Mouse (Mus musculus): ENCODE results near the gene Zfp428. TPM values are rescaled to one million over a fixed set of nuclear protein-coding genes. Genes with fewer than 3 reads are reported as not detected.

Zfp428 gene
- polyA plus RNA-seq, 1 experiment from 2014 or later: 170 TPM

DNA sequence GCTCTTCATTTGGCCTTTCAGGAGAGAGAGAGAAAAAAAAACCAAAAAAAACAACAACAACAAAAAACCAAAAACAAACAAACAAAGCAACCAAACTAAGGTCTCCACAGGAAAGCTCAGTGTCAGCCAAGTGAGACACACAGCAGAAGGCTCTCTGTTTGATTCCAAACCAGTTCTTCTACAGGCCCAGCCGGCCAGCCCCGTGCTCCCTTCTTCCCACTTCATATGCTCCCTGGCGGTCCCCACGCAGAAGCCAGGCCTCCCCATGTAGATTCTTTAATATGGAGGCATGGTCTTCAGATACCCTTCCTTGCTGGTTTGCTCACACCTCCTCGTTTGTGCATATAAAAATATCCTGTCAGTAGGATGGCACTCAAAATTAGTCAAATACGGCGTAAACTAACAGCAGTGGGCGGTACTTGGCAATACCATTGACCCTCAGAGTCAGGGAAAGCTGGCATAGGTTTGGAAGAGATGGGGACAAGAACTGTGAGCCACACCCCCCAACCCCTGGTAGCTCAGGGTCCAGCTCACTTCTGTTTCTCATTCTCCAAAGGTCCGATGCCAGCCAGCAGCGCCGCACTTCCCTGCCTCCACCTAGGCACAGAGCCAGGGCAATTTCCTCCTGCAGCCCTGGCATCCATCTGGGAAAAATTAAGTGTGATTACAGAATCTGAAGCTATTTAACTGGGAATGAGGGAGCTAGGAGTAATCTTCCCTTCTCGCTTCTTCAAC, 19.0 kb downstream of the Zfp428 start:
- no peaks in the 10 kb centered on the region for H3K36me3 ChIP-seq (replicated peaks)
- 87% methylated on average over 12 of the region's 12 CpGs for WGBS
- no peak for ATAC-seq (ENCODE audit: low FRiP score)

DNA sequence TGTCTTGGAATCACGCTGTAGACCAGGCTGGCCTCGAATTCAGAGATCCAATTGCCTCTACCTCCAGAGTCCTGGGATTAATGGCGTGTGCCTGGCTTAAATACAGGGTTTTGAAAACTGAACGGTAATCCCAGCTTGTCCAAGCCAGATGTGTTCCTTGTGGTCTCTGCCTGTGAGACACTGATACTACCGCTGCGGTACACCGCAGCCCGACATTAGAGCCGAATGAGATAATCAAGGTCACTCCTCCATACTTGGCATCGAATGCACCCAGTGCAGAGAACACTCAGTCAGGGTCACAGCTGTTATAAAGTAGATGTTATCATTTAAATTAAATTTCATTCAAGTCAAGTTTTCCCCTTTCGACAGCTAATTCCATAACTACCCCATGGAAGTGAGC, 22.1 kb downstream of the Zfp428 start:
- WGBS: 93% methylated on average over 11 of the region's 11 CpGs
- no peak overlapping the region for H3K27ac ChIP-seq
- peaks cover 8% of the 10 kb centered on the region for H3K36me3 ChIP-seq (replicated peaks)
- H3K27me3 ChIP-seq: peaks cover 15% of the 10 kb centered on the region
- no peak overlapping the region for H3K4me2 ChIP-seq
- no peaks in the 10 kb centered on the region for H3K9me3 ChIP-seq
- no peak overlapping the region for H3K4me3 ChIP-seq (replicated peaks)
- H3K4me1 ChIP-seq: peaks cover 35% of the 10 kb centered on the region
- H3K9ac ChIP-seq: no peak overlapping the region
- ATAC-seq (ENCODE audit: low FRiP score): no peak

More for the DNA sequence above, 19.0 kb downstream of the Zfp428 start:
- no peaks in the 10 kb centered on the region for H3K9me3 ChIP-seq
- no peak overlapping the region for H3K27ac ChIP-seq
- H3K4me1 ChIP-seq: peaks cover 9% of the 10 kb centered on the region
- H3K27me3 ChIP-seq: no peaks in the 10 kb centered on the region; the same call in 1 of the 2 replicates
- no peak overlapping the region for H3K4me2 ChIP-seq
- no peak overlapping the region for H3K9ac ChIP-seq
- H3K4me3 ChIP-seq (replicated peaks): no peak overlapping the region

DNA sequence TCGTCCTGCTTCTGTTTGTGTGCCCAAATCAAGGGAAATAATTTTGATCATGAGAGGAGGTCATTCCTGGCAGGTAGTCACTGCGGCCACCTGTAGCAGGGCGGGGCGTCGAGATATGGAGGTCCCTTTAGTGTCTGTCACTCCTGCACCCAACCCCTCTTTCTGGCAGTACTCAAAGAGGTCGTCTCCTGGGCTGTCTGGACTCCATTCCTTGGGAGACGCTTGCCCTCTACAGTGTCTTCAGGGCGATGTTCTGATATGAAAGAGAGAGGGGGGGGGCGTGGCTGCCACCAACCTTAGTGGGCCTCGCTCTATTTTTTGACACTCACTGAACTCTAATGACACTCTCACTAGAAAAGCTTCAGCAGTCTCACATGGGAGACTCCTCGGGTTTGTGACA, 22.8 kb downstream of the Zfp428 start:
- H3K4me2 ChIP-seq: peak overlapping the region; percentile 91
- H3K4me3 ChIP-seq (replicated peaks): peak overlapping the region; percentile 67
- peaks cover 15% of the 10 kb centered on the region for H3K36me3 ChIP-seq (replicated peaks)
- H3K9me3 ChIP-seq: no peaks in the 10 kb centered on the region
- H3K9ac ChIP-seq: peak overlapping the region; percentile 65
- ATAC-seq (ENCODE audit: low FRiP score): no peak
- 62% methylated on average over 11 of the region's 11 CpGs for WGBS
- peaks cover 41% of the 10 kb centered on the region for H3K4me1 ChIP-seq
- peaks cover 22% of the 10 kb centered on the region for H3K27me3 ChIP-seq
- 0 out of 2 replicates have a peak overlapping the region, but pooled peaks have one; percentile 89 for H3K27ac ChIP-seq

- WGBS: 1% methylated on average over 44 of the region's 44 CpGs
- peak within 1 kb of the TSS; percentile 89 for H3K27ac ChIP-seq
- H3K4me2 ChIP-seq: peak within 1 kb of the TSS; percentile 91
- peak; percentile 95 for ATAC-seq (ENCODE audit: low FRiP score)
- peak within 1 kb of the TSS; percentile 67 for H3K4me3 ChIP-seq (replicated peaks)
- H3K9me3 ChIP-seq: no peaks in the 10 kb centered on the region
- peaks cover 41% of the 10 kb centered on the region for H3K4me1 ChIP-seq
- H3K36me3 ChIP-seq (replicated peaks): peaks cover 23% of the 10 kb centered on the region
- peaks cover 23% of the 10 kb centered on the region for H3K27me3 ChIP-seq
- H3K9ac ChIP-seq: peak within 1 kb of the TSS; percentile 88
Observed at GRCm38 (mm10) chr7:24530062-24530931, 23.5 kb downstream of the Zfp428 start, which contains the start of gene Irgq. TSS of gene Irgq (plus strand) at chr7:24530689.

GRCm38 (mm10) chr7:24531211-24531971, 24.6 kb downstream of the Zfp428 start:
- H3K4me2 ChIP-seq: peak overlapping the region; percentile 91
- peaks cover 41% of the 10 kb centered on the region for H3K4me1 ChIP-seq
- WGBS: under 1% methylated on average over 43 of the region's 43 CpGs
- H3K36me3 ChIP-seq (replicated peaks): peaks cover 34% of the 10 kb centered on the region
- peak; percentile 67 for ATAC-seq (ENCODE audit: low FRiP score)
- H3K9me3 ChIP-seq: no peaks in the 10 kb centered on the region
- H3K27me3 ChIP-seq: peaks cover 23% of the 10 kb centered on the region
- H3K27ac ChIP-seq: peak overlapping the region; percentile 89
- H3K9ac ChIP-seq: peak overlapping the region; percentile 88
- peak overlapping the region; percentile 67 for H3K4me3 ChIP-seq (replicated peaks)

DNA sequence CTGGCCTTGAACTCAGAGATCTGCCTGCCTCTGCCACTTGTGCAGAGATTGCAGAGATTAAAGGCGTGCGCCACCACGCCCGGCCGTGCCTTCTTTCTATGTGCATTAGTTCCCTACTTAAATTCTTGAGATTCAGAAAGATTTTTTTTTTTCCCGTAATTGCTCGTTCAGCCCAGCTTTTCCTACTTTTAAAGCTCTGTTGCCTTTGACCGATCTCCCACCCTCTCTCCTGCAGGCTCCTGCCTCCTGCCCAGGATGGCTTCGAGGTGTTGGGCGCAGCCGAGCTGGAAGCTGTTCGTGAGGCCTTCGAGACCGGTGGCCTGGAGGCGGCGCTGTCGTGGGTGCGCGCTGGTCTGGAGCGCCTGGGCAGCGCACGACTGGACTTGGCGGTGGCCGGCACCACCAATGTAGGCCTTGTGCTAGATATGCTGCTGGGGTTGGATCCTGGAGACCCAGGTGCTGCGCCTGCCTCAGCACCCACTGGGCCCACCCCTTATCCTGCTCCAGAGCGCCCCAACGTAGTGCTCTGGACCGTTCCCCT, 26.3 kb downstream of the Zfp428 start:
- no peak for ATAC-seq (ENCODE audit: low FRiP score)
- peaks cover 23% of the 10 kb centered on the region for H3K27me3 ChIP-seq
- peaks cover 35% of the 10 kb centered on the region for H3K36me3 ChIP-seq (replicated peaks)
- H3K4me2 ChIP-seq: peak overlapping the region; percentile 36; the same call in 1 of the 2 replicates
- H3K27ac ChIP-seq: no peak overlapping the region
- no peaks in the 10 kb centered on the region for H3K9me3 ChIP-seq
- H3K4me1 ChIP-seq: peaks cover 42% of the 10 kb centered on the region
- H3K9ac ChIP-seq: peak overlapping the region; percentile 17; the same call in 1 of the 2 replicates
- H3K4me3 ChIP-seq (replicated peaks): no peak overlapping the region
- WGBS: 55% methylated on average over 28 of the region's 28 CpGs

GRCm38 (mm10) chr7:24533806-24534205, 27.0 kb downstream of the Zfp428 start:
- H3K4me3 ChIP-seq (replicated peaks): peak overlapping the region; percentile 18; the same call in 1 of the 2 replicates
- 15% methylated on average over 40 of the region's 42 CpGs for WGBS
- peaks cover 23% of the 10 kb centered on the region for H3K27me3 ChIP-seq
- no peak overlapping the region for H3K27ac ChIP-seq
- H3K9ac ChIP-seq: 0 out of 2 replicates have a peak overlapping the region, but pooled peaks have one; percentile 12
- peaks cover 45% of the 10 kb centered on the region for H3K4me1 ChIP-seq
- H3K9me3 ChIP-seq: peaks cover under 1% of the 10 kb centered on the region; the same call in 1 of the 2 replicates
- H3K4me2 ChIP-seq: peak overlapping the region; percentile 36
- H3K36me3 ChIP-seq (replicated peaks): peaks cover 35% of the 10 kb centered on the region
- ATAC-seq (ENCODE audit: low FRiP score): no peak

DNA sequence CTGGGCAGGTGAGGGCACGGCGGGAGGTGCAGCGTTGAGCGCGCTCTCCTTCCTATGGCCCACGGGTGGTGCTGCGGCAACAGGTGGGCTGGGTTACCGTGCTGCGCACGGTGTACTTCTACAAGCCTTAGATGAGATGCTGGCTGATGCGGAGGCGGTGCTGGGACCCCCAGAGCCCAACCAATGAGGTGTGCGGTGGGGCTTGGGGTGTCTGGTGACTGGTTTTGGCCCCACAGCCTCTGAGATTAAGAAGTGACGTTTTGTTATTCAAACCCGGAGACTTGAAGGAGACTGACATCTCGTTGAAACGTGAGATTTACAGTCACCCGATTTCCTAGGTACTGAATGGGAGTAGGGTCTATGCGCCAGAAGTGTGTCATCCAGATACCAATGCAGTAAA, 27.5 kb downstream of the Zfp428 start:
- H3K9ac ChIP-seq: 0 out of 2 replicates have a peak overlapping the region, but pooled peaks have one; percentile 12
- WGBS: 23% methylated on average over 18 of the region's 19 CpGs
- H3K27me3 ChIP-seq: peaks cover 23% of the 10 kb centered on the region
- H3K4me1 ChIP-seq: peaks cover 43% of the 10 kb centered on the region
- H3K27ac ChIP-seq: no peak overlapping the region
- no peak for ATAC-seq (ENCODE audit: low FRiP score)
- H3K4me2 ChIP-seq: peak overlapping the region; percentile 36
- peaks cover 3% of the 10 kb centered on the region; the same call in 1 of the 2 replicates for H3K9me3 ChIP-seq
- H3K4me3 ChIP-seq (replicated peaks): peak overlapping the region; percentile 18; the same call in 1 of the 2 replicates
- peaks cover 35% of the 10 kb centered on the region for H3K36me3 ChIP-seq (replicated peaks)

- 83% methylated on average over 4 of the region's 4 CpGs for WGBS
- H3K36me3 ChIP-seq (replicated peaks): peaks cover 35% of the 10 kb centered on the region
- H3K9me3 ChIP-seq: peaks cover 3% of the 10 kb centered on the region; the same call in 1 of the 2 replicates
- H3K9ac ChIP-seq: no peak overlapping the region
- no peak overlapping the region for H3K4me3 ChIP-seq (replicated peaks)
- H3K4me1 ChIP-seq: peaks cover 24% of the 10 kb centered on the region
- ATAC-seq (ENCODE audit: low FRiP score): no peak
- H3K27me3 ChIP-seq: peaks cover 23% of the 10 kb centered on the region
- H3K4me2 ChIP-seq: no peak overlapping the region
- no peak overlapping the region for H3K27ac ChIP-seq
Observed at GRCm38 (mm10) chr7:24537081-24537480, 30.3 kb downstream of the Zfp428 start.

DNA sequence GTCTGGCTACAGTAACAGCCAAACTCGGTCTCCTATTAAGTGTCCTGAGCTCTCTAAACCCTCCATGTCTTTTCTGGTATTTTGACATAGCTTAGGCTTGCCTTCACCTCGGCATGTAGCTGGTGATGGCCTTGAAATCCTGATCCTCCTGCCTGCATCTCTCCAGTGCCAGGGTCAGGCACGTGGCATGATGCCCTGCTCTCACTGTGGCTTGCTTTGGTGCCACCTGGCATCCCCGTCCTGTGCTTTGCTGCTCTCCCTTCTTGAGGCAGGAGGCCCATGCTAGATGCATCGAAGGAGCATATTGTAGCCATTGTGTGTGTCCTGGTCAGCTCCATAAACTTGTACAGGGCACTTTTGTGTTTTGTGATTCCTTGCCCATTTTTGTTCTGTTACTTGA, 30.8 kb downstream of the Zfp428 start:
- Histone ChIP-seq H3K27me3 (peaks cover 19% of the 10 kb centered on the region), H3K4me1 (peaks cover 19% of the 10 kb centered on the region), H3K4me3 (replicated peaks) (no peak overlapping the region), H3K27ac (no peak overlapping the region), H3K9ac (no peak overlapping the region), H3K36me3 (replicated peaks) (peaks cover 35% of the 10 kb centered on the region), H3K4me2 (no peak overlapping the region), H3K9me3 (peaks cover 3% of the 10 kb centered on the region; the same call in 1 of the 2 replicates)
- ATAC-seq (ENCODE audit: low FRiP score): no peak
- 85% methylated on average over 5 of the region's 5 CpGs for WGBS

- Histone ChIP-seq H3K9me3 (peaks cover 3% of the 10 kb centered on the region; the same call in 1 of the 2 replicates), H3K27ac (no peak overlapping the region), H3K4me1 (peaks cover 17% of the 10 kb centered on the region), H3K36me3 (replicated peaks) (peaks cover 34% of the 10 kb centered on the region), H3K4me2 (no peak overlapping the region), H3K9ac (no peak overlapping the region), H3K27me3 (peaks cover 15% of the 10 kb centered on the region), H3K4me3 (replicated peaks) (no peak overlapping the region)
- WGBS: 46% methylated on average over 5 of the region's 5 CpGs
- ATAC-seq (ENCODE audit: low FRiP score): no peak
Observed at GRCm38 (mm10) chr7:24538154-24538553, 31.3 kb downstream of the Zfp428 start.
